Mouse (Mus musculus) colon, adult 2 months (tissue): ENCODE results near the gene F2rl2. TPM values are rescaled to one million over a fixed set of nuclear protein-coding genes. Genes with fewer than 3 reads are reported as not detected.

ENCODE experiments used
- polyA plus RNA-seq: library from polyadenylated mRNA; depleted of rRNA; stranded (reverse); fragments of >200 nt; gene quantifications from 2 replicates; pipeline ENCODE4 v1.2.3, GENCODE M21; 2012; rRNA removed

F2rl2 gene
- 0.27 and 0.63 TPM in 2 replicates for polyA plus RNA-seq

DNA sequence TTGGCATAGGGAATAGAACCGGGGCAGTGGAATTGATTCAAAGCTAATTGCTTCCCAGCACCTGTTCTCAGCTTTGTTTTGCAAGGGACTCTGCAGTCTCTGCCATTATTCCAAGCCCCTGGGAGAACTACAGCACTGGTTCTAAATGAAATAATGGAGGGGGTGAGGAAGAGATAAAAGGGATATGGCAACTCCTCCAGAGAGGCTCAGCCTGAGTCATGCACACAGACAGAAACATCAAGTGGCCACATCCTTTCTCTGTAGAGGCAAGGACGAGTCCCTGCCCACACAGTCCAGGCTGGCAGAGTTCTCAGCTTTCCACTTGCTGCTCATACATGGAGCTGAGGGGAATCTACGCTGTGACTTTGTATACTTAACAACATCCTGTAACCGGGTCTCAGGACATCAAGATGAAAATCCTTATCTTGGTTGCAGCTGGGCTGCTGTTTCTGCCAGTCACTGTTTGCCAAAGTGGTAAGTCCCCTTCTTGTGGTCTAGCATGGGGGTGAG is at the start of gene F2rl2:
Gene F2rl2 (plus strand): TSS at position 200 of the 510 bp plus-strand sequence.

Other genes with a start within 250 kb of the F2rl2 start
- 0.64 TPM in 1 of 2 replicates, not detected in the other for gene S100z, start 218.1 kb upstream of the F2rl2 start, polyA plus RNA-seq
- 46.8 and 48.4 TPM in 2 replicates for gene F2rl1, start 171.6 kb upstream of the F2rl2 start, polyA plus RNA-seq
- gene F2r, start 78.4 kb upstream of the F2rl2 start, polyA plus RNA-seq, result 21.1 and 24.2 TPM in 2 replicates
- gene Iqgap2, start 195.1 kb downstream of the F2rl2 start, polyA plus RNA-seq, result 23.9 and 29.5 TPM in 2 replicates